Mouse (Mus musculus) heart, embryonic 11.5 days (tissue): Measurements from ENCODE around the gene Afap1l2. TPM values are rescaled to one million over a fixed set of nuclear protein-coding genes. Genes with fewer than 3 reads are reported as not detected.

ENCODE experiments used
- polyA plus RNA-seq: library from polyadenylated mRNA; unstranded; fragments of >200 nt; fragmentation: Nextera tagmentation; extraction: Ambion mirVana; gene quantifications from 2 replicates; pipeline ENCODE4 v1.2.1, GENCODE M21; 2014

Gene Afap1l2
- polyA plus RNA-seq, 1 experiment from 2014 or later, result 1.3 TPM

Other genes starting within 250 kb of the Afap1l2 start
- 15.5 and 16.5 TPM in 2 replicates for gene Ccdc186, start 186.0 kb downstream of the Afap1l2 start, polyA plus RNA-seq
- 0.62 and 1.2 TPM in 2 replicates for gene Tdrd1, start 182.0 kb downstream of the Afap1l2 start, polyA plus RNA-seq
- 0.11 and 0.14 TPM in 2 replicates for gene Vwa2, start 134.0 kb downstream of the Afap1l2 start, polyA plus RNA-seq